ENCODE assay signal across 24 mouse cellular contexts in the genomic region with DNA sequence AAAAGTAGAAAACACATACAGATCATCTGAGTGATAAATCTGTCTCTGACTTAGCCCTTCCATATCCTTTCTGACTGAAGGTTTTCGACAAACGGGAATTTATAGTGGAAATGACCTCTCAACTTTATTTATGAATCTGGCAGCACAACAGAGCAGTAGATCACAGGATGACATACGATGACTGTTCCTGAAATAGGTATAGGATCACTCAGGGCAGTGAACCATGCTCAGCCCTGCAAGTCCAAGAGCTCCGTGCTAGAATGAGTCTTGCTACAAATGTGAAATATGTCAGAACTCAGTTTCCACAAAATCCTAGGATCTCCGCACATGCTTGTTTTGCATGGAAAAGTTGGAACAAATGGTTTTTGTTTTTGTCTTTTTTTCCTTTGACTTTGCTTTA.
DNase-seq lines count a peak whose midpoint lies in the region; ATAC-seq lines count a peak whose summit lies in the region.
"Had no signal": no experiment of that assay in that cellular context is flagged by ENCODE, and none has a peak within 500 bp of the region (broad histone marks: within the 10 kb centered on the region; RNA-seq: fewer than 3 reads in every experiment).

No protein-coding gene starts in this region.

- intact Hi-C loops in gastrocnemius, postnatal 36 days (cut with DNase I) = no loop called here

- H3K9me3 ChIP-seq in kidney, embryonic 16.5 days (ENCODE audit: low read length) = no peaks in the 10 kb centered on the region
- H3K9me3 ChIP-seq in midbrain, embryonic 11.5 days (ENCODE audit: control insufficient read depth, low read length) = no peaks in the 10 kb centered on the region
- no peaks in the 10 kb centered on the region for H3K9me3 ChIP-seq in midbrain, embryonic 13.5 days
- H3K9me3 ChIP-seq: embryonic facial prominence, embryonic 13.5 days; embryonic facial prominence, embryonic 15.5 days; forebrain, embryonic 10.5 days; forebrain, embryonic 12.5 days had no signal

- peak; percentile 59; the same call in 1 of the 2 replicates for ATAC-seq in kidney, embryonic 16.5 days (ENCODE audit: low FRiP score, low TSS enrichment)
- no peak for ATAC-seq in midbrain, embryonic 11.5 days (ENCODE audit: low FRiP score)
- no peak for ATAC-seq in midbrain, embryonic 13.5 days
- ATAC-seq: forebrain, embryonic 14.5 days; forebrain, embryonic 16.5 days had no signal

- H3K9ac ChIP-seq in kidney, embryonic 16.5 days (replicated peaks; ENCODE audit: low read length) = no peak overlapping the region
- no peak overlapping the region for H3K9ac ChIP-seq in midbrain, embryonic 11.5 days (ENCODE audit: low read length)
- no peak overlapping the region for H3K9ac ChIP-seq in midbrain, embryonic 13.5 days (replicated peaks)
- H3K9ac ChIP-seq: embryonic facial prominence, embryonic 13.5 days; embryonic facial prominence, embryonic 15.5 days; forebrain, embryonic 12.5 days had no signal

- no peaks in the 10 kb centered on the region for H3K36me3 ChIP-seq in kidney, embryonic 16.5 days (ENCODE audit: insufficient read depth, low read length)
- H3K36me3 ChIP-seq in midbrain, embryonic 11.5 days (ENCODE audit: control insufficient read depth, insufficient read depth, low read length) = no peaks in the 10 kb centered on the region
- H3K36me3 ChIP-seq in midbrain, embryonic 13.5 days = no peaks in the 10 kb centered on the region
- H3K36me3 ChIP-seq: embryonic facial prominence, embryonic 13.5 days; embryonic facial prominence, embryonic 15.5 days; forebrain, embryonic 10.5 days; forebrain, embryonic 12.5 days had no signal

- no peak overlapping the region for H3K4me2 ChIP-seq in kidney, embryonic 16.5 days (replicated peaks; ENCODE audit: low read depth, low read length)
- H3K4me2 ChIP-seq in midbrain, embryonic 11.5 days = no peak overlapping the region
- no peak overlapping the region for H3K4me2 ChIP-seq in midbrain, embryonic 13.5 days (replicated peaks)
- H3K4me2 ChIP-seq: embryonic facial prominence, embryonic 13.5 days; embryonic facial prominence, embryonic 15.5 days; forebrain, embryonic 12.5 days had no signal

- peak; percentile 4 for DNase-seq in gastrocnemius, adult 18-20 months (ENCODE audit: low spot score)
- no peak for DNase-seq in gastrocnemius, postnatal 36 days
- no peak for DNase-seq in kidney, postnatal 36 days
- peak; percentile 70 for DNase-seq in midbrain, embryonic 11.5 days (ENCODE audit: low spot score, missing footprints)
- DNase-seq in skeletal muscle tissue, adult 2 months (ENCODE audit: low read depth, low spot score) = peak; percentile 15
- no peak for DNase-seq in thymus, postnatal 0 days (ENCODE audit: low spot score)
- DNase-seq: adrenal gland, adult 8-10 months; adrenal gland, postnatal 14 days; cerebellum, adult 11 months; cerebellum, adult 18-20 months; cerebellum, adult 8-10 months; cerebellum, adult 9-11 months; cerebellum, postnatal 14 days; cerebellum, postnatal 36 days; embryo, embryonic 11 days had no signal

- H3K27me3 ChIP-seq in kidney, embryonic 16.5 days (ENCODE audit: insufficient read depth, low read length) = no peaks in the 10 kb centered on the region
- no peaks in the 10 kb centered on the region for H3K27me3 ChIP-seq in midbrain, embryonic 11.5 days (ENCODE audit: control insufficient read depth, insufficient read depth, low read length)
- H3K27me3 ChIP-seq in midbrain, embryonic 13.5 days = no peaks in the 10 kb centered on the region
- H3K27me3 ChIP-seq: embryonic facial prominence, embryonic 13.5 days; embryonic facial prominence, embryonic 15.5 days; forebrain, embryonic 12.5 days had no signal

- no peaks in the 10 kb centered on the region for H3K4me1 ChIP-seq in kidney, embryonic 16.5 days (ENCODE audit: insufficient read depth, low read length)
- no peaks in the 10 kb centered on the region for H3K4me1 ChIP-seq in midbrain, embryonic 11.5 days (ENCODE audit: control insufficient read depth, insufficient read depth, low read length)
- no peaks in the 10 kb centered on the region for H3K4me1 ChIP-seq in midbrain, embryonic 13.5 days (replicated peaks)
- H3K4me1 ChIP-seq: embryonic facial prominence, embryonic 13.5 days; embryonic facial prominence, embryonic 15.5 days; forebrain, embryonic 10.5 days; forebrain, embryonic 12.5 days had no signal

- 32% methylated on average over 5 of the region's 5 CpGs for WGBS in kidney, embryonic 16.5 days
- WGBS in midbrain, embryonic 11.5 days = 91% methylated on average over 5 of the region's 5 CpGs
- 88% methylated on average over 5 of the region's 5 CpGs for WGBS in midbrain, embryonic 13.5 days

- H3K4me3 ChIP-seq in kidney, embryonic 16.5 days (ENCODE audit: low read length) = no peak overlapping the region
- H3K4me3 ChIP-seq in midbrain, embryonic 11.5 days (ENCODE audit: low read depth, low read length) = no peak overlapping the region
- no peak overlapping the region for H3K4me3 ChIP-seq in midbrain, embryonic 13.5 days (replicated peaks)
- H3K4me3 ChIP-seq: embryonic facial prominence, embryonic 13.5 days; embryonic facial prominence, embryonic 15.5 days; erythroblast, embryonic 14.5 days; forebrain, embryonic 10.5 days; forebrain, embryonic 12.5 days had no signal

- no peak overlapping the region for H3K27ac ChIP-seq in kidney, embryonic 16.5 days (ENCODE audit: low read length)
- H3K27ac ChIP-seq in midbrain, embryonic 11.5 days (ENCODE audit: low read depth, low read length) = no peak overlapping the region
- H3K27ac ChIP-seq in midbrain, embryonic 13.5 days = no peak overlapping the region
- H3K27ac ChIP-seq: embryonic facial prominence, embryonic 13.5 days; embryonic facial prominence, embryonic 15.5 days; forebrain, embryonic 10.5 days; forebrain, embryonic 12.5 days had no signal

Comparison
In these comparisons a context has a peak if more than half of its experiments do, and no peak if none do; other contexts are left out.
1. DNase-seq: peak in gastrocnemius, adult 18-20 months (single experiment), midbrain, embryonic 11.5 days (single experiment) and skeletal muscle tissue, adult 2 months (single experiment); none in gastrocnemius, postnatal 36 days (0 of 2), kidney, postnatal 36 days (0 of 2) and thymus, postnatal 0 days (single experiment).